Mouse (Mus musculus): Measurements from ENCODE around the gene Syce1l.

The Syce1l gene

DNA sequence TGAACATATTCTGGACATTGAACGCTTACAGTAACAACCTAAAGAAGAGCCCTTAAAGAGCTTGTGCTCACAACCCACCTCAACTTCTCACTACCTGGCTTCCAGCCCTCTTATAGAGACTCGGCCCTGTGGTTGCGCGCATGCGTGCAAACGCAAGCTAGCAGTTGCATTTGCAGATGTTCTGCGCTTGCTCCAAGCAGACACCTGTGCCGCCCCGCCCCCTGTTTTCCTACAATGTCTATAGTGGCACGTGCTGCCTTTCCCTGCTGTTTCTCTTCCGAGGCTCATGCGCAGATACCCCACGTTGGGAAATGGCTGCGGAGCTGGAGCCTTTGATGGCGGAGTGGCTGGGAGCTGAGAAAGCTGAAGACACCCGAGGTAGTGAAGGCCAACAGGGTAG lies at the start of gene Syce1l:
Gene Syce1l, plus strand, starts transcription at position 288 of the 400 bp plus-strand sequence.
- DNase-seq (ENCODE audit: low spot score in 2 of 2), result no peak

DNA sequence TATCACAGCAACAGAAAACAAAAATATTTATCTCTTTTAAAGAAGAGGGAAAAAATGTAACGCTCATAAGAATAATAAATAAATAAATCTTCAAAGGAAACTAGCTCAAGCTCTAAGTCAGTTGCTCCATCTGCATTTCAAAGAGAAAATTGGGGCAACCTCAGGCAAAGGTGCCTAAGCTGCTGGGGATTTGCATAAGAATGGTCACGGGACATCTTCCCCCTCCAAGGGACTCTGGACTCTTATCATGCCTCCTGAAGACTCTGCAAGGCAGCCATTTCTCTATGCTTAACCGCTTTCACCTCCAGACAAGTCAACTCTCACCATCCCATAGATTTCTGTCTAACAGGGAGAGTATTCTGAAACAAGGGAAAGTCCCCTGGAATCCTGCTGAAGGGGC lies 44.6 kb upstream of the Syce1l start:
- DNase-seq (ENCODE audit: low spot score in 2 of 2), result no peak

DNA sequence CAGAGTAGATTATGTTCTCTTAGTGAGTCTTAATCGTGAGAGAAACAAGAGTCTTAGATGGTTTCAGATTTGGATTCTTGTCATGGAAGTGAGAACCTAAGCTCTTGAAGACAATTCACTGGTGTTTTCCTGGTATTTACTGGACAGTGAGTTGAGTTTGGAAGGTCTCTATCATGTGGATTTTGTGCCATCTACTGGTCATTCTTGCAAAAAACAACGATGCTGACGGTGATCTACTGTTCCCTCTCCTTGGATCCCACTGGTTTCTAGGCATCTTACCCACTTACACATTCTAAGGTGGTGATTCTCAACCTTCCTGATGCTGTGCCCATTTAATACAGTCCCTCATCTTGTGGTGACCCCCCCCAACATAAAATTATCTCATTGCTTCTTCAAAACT lies 10.4 kb upstream of the Syce1l start:
- DNase-seq (ENCODE audit: low spot score in 2 of 2), result peak in 1 of 2 experiments; percentile 75

DNA sequence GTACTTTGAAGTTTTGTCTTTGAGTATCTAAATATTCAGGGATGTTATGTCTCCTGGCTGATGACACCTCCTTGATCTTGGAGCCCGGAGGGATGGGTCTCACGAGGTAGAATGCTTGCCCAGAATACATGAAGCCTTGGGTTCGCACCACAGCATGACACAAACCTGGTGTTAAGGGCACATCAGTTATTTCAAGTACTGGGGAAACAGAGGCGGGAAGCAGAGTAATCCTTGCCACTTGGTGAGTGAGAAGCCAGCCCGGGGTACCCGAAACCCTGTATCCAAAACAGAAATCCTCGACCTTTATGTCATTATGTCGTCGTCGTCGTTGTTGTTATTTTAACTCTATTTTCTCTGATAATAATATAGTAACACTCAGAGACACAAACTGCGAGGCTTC lies 8.9 kb upstream of the Syce1l start:
- no peak for DNase-seq (ENCODE audit: low spot score in 2 of 2)

DNA sequence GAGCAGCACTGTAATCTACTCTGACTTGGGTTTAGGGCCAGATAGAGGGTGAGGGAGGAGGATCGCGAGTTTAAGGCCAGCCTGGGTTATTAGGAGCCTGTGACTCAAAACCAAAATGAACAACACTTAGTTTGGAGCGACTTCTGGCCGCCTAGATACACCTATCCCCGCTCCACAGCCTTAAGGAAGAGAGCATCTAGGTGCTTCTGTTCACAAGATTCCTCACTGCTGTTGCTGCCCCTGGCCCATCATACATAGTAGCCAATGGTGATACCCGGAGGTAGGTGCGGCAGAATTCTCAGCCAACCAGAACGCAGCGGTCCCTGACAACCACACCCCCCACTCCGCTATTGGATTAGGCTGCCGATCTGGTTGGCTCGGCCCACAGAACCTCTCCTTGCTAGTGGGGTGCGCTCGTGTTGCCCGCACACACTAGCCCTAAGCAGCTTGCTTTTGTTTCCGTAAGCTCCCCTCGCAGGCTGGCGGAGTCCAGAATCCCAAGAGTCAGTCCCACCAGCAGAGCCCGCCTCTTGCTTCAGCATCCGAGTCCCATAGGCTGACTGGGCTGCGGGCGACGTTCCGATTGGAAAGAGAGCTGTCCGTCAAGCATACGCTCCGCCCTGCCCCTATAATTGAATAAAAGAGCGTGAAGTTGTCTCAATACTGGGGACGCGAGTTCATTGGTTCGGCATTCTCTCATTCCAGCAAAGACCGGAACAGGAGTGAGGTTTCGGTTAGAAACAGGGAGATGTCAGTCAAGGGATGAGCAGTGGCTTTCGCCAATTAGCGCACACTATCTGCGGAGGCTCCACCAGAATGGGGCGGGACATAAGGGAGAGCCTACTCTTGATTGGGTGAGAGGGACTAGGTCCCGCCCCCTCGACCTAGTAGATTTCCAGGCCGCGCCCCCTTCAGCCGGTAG lies 8.1 kb upstream of the Syce1l start, which contains the start of gene Mon1b:
Gene Mon1b, plus strand, starts transcription at position 918 of the 922 bp plus-strand sequence.
- peak; percentile 98 to 99 for DNase-seq (ENCODE audit: low spot score in 2 of 2)

DNA sequence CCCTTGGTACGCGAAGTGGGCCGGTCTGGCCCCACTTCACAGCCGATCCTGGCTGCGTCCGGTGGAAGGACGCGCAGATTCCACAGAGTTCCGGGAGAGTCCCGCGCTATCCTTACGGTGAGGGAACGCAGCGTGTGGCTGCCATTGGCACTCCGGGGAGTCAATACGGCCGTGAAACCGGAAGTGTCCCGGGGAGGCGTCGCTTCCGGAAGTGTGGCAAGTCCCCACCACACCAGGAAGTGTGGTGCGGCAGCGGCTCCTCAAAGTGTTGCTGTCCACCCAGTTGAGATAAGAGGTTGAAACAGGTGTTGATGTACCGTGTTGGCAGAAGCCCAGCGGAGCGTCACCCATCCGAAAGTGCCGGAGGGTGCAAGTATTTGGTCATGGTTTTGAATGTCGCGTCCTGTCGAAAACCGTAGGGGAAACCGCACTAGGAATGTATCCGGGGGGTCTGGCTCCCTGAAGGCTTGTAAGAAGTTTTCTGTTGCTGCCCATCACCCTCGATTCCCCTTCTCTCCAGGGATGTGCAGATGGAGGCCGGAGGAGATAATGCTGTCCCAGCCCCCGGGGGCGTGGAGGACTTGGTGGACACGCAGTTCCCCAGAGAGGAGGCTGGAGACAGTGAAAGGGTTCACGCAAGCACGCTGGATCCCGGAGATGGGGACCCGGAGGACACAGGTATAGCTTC lies 7.3 kb upstream of the Syce1l start:
- no peak for DNase-seq (ENCODE audit: low spot score in 2 of 2)

DNA sequence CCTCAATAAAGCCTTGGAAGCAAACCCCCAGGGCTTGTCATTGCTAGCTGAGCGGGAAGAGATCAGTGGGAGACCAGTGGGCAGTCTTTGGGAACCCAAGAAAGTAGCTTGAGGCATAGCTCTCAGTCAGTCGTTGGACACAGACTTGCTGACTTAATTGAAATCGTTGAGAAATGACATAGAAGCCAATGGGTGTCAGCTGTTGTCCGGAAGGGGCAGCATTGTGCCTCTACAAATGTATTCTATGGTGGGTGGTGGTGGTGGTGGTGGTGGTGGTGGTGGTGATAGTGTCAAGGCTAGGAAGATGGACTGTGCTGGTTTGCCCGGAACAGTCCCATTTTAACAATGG lies 6.8 kb upstream of the Syce1l start:
- DNase-seq (ENCODE audit: low spot score in 2 of 2), result no peak

DNA sequence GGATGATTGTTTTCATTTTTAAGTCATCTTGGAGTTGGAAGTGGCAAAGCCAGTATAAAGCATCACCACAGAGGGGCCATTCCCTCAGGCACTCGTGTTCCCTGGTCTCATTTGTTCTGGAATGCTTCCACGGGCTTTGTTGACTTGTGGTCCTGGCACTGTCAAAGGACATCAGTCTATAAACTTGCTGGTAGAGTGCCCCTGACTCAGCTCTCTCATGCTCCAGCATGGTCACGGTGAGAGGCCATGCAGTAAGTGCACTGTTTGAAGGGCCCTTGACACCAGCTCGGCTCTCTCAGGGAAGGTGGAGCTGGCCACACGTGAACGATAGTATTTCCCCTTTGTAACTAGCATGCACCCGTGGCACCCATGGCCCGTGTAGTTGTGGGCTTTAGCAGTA lies 2.7 kb upstream of the Syce1l start:
- no peak for DNase-seq (ENCODE audit: low spot score in 2 of 2)

DNA sequence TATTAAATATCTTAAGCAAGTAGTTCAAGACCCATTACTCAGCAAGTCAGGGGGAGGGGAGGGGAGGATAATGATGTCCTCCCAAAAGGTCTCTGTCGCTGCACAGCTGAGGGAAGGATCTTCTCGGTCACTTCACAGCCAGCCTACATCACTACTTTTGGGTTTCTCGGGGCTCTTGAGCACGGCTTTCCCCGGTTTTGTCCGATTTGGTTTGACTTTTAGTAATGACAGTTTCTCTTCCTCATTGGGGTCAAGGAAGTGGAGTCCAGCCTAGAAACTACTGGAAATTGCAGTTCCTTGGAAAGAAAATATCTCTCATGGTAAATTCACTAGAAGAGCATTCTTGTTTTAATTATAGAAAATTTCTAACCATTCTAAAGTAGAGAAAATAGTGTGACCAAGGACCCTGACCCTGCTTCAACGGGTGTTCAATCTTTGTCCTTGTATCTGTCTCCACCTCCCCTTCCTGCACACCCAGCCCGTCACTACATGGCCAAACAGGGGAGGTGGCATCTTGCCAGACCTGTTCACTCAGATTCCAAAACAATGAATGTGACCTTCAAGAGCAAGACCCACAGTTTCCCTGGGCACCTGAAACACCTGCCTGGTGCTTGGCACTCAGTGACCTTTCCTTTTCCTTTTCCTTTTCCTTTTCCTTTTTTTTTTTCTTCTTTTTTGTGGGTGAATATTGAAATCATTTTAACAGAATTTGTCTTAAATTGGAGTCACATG lies 632 bp downstream of the Syce1l start:
- no peak for DNase-seq (ENCODE audit: low spot score in 2 of 2)

DNA sequence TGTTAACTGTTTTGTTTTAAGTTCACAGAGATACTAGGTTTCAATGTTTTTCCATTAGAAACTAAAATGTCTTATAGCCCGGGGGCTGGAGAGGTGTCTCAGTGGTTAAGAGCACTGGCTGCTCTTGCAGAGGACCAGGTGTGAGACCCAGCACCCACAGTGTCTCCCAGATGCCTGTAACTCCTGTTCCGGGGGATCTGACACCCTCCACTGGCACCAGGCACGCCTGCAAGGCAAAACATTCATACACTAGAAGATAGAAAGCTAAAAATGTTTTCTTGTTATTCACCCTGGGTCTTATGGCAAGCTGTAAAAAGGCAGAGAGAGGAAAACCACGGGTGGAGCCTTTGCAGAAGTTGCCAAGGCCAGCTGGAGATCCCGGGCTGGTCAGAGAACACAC lies 2.2 kb downstream of the Syce1l start:
- DNase-seq (ENCODE audit: low spot score in 2 of 2), result no peak

DNA sequence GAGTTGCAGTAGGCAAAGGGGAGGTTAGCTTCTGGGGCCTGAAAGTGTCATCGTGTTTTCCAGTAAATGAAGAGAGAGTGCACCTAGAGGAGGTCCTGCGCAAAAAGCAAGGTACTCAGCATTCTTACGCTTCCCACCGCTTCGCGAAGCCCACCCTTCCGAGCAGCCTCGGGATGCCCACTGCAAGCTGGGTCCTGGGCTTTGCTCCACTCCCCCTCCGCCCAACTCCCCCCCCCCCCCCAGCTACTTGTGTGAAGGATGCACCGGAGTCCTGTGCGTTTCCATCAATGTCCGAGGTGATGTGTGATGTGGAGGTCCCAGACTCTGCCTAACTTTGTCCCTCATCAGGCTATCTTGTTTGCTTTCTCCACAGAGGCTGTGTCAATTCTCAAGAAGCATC lies 9.4 kb downstream of the Syce1l start:
- DNase-seq (ENCODE audit: low spot score in 2 of 2), result no peak

DNA sequence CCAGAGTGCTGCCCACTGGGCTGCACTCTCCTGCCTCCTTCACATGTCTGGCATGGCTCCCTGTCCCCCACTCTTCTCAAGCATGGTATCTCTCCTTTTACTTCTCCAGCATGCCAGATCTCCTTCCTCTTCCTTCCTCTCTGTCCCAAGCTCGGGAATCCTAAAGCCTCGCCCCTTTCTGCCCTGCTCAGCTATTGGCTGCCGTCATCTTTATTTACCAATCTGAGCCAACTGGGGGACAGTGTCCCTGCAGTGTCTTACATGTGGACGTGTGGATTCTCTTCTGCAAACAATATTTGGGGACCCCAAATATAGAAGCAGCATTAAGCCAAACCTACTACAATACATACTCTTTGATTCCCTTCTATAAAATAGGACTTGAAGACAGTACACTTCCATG lies 10.1 kb downstream of the Syce1l start:
- no peak for DNase-seq (ENCODE audit: low spot score in 2 of 2)

DNA sequence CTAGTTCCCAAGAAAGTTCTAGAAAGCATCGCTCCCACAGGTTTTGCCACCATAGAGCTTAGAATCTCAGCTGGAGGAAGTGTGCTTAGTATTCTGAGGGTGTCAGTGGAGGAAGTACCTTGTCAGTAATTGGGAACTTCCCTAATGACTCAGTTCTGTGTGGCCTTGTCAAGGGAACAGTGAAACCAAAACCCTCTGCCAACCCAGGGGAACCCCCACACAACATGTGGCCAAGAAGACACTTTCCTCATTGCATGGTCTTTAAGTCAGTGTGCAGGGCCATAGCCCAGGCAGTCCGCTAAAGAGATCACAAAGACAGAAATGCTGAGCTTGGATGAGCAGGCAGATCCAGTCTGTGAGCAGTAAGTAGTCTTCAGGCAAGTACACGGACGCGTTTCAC lies 13.1 kb downstream of the Syce1l start:
- no peak for DNase-seq (ENCODE audit: low spot score in 2 of 2)

DNA sequence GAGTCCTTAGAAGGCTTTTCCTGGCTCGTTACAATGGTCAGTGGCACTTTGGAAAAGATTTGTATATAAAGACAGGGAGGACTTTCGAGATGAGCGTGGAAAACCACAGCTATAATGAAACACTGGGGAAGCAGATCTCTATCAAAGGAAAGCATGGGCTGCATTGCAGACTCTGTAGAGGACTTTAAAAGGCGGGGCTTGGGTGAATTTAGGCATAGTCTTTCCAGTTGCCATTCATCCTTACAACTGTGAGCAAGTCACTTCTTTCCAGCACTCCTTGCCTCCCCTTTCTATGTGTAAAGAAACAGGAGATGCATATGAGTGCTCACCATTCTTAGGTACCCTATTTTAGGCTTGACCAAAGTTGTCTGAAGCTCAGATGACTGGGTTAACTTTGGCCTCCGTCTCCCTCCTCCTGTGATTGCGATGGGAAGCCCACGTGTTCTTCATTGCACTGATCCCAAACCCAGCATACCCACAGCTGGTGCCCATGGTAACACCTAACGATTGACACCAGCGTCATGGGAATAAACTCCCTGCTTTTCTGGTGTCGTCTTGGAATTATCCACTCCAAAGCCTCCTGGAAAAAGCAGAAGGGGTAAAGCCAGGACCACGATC lies 13.8 kb downstream of the Syce1l start:
- no peak for DNase-seq (ENCODE audit: low spot score in 2 of 2)

DNA sequence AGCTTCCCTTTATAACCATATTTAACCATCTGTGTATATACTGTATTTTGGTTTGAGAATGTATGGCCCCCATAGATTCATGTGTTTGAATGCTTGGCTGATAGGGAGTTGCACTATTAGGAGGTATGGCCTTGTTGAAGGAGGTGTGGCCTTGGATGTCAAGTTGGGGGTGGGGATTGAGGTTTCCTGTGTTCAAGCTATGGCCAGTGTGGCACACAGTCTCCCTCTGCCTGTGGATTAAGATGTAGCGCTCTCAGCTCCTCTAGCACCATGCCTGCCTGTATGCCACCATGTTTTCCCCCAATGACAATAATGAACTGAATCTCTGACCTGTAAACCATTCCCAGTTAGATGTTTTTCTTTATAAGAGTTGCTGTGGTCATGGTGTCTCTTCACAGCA lies 17.1 kb downstream of the Syce1l start:
- DNase-seq (ENCODE audit: low spot score in 2 of 2), result no peak

DNA sequence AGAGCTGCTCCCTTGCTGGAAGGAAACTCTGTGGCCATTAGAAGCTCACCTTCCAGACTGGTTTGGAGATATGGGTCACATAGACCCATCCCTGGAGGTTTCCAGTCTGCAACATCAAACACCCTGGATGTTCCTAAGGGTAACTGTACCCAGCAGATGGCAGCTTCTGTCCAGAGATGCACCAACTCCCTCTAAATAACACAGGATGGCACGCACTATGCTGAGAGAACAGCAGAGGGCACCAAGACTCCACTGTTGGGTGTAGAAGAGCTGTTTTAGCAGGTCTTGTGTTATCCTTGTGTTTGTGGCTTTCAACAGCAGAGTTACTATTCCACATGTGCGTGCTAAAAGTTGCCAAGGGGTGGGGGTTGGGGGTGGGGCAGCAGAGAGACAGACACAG lies 21.5 kb downstream of the Syce1l start:
- DNase-seq (ENCODE audit: low spot score in 2 of 2), result peak; percentile 55 to 95

DNA sequence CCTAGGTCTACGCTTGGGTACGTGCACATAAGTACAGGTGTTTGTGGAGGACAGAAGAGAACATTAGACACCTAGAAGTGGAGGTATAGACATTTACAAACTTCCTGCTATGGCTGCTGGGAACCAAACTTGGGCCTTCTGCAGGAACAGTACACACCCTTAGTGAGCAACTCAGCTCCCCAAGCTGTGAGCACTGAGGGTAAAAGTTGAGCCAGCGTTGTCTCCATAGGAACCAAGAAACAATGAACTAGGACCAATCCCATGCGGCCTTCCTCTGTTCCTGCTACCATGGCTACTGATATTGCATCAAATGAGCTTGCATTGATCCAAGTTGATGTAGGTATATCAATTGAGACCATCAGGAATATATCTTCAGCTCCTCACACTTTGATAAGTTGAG lies 22.0 kb downstream of the Syce1l start:
- DNase-seq (ENCODE audit: low spot score in 2 of 2), result no peak

DNA sequence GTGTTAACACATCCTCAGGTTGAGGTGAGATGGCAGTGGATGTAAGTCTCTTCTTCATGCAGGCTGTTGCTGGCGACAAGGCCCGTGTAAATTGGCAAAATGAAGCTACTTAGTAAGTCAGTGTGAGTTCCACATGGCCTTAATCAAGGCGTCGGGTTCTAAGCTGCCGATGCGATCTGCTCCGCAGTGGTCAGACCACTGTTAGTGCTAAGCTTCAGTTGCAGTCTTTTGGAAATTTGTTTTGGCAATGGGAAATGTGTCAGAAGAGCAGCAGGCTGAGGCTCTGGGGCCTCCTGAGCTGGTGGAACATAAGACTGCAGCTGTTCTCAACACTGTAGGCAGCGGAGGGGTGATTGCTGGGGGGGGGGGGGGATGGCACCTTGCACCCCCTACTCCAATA lies 22.9 kb downstream of the Syce1l start:
- DNase-seq (ENCODE audit: low spot score in 2 of 2), result no peak

DNA sequence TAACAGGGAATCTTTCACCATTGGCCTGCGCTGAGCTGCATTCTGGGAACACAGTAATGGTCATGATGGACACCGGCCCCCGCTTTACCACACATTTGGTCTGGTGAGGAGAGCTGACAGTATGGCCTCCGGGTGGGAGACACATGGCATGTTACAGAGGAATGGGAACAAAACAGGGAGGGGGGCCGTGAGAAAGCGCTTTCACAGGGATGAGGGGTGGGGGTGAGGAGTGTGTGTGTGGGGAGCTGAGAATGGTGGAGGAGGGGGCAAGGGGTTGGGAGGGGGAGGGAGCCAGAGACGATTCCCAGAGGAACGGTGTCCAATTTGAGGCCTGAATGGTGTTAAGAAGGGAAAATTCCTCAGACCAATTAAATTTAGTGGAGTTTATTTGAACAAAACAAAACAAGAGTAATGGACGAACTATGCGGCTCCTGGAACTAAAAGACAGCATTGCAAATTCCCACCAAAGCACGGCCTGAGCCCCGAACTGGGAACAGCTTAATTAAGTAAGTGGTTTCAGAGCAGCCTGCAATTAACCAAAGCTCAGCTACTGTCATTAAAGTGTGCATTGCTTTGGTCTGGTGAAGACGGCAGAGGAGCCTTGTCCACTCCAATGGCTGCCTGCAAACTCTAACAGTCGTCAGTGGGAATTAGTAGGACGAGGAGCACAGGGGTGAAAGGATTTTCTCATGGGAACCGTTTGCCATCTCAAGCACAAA lies 23.9 kb downstream of the Syce1l start:
- no peak for DNase-seq (ENCODE audit: low spot score in 2 of 2)

DNA sequence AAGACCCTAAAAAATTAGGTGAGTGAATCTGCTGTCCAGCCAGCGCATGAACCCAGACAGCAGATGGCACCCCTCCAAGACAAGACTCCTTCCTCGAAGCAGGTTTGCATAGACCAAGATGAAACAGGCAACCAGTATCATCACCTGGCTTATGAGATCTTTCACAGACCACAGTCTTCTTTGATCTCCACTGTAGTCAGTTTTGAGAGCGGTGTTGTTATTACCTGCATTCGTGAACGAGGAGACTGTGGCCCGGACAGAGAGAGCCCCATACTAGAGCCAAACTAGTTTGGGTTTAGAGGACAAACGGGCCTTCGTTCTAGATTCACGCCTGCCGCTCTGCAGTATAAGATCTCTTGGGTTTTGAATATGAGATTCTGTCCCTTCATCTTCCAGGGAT lies 26.9 kb downstream of the Syce1l start:
- DNase-seq (ENCODE audit: low spot score in 2 of 2), result no peak

DNA sequence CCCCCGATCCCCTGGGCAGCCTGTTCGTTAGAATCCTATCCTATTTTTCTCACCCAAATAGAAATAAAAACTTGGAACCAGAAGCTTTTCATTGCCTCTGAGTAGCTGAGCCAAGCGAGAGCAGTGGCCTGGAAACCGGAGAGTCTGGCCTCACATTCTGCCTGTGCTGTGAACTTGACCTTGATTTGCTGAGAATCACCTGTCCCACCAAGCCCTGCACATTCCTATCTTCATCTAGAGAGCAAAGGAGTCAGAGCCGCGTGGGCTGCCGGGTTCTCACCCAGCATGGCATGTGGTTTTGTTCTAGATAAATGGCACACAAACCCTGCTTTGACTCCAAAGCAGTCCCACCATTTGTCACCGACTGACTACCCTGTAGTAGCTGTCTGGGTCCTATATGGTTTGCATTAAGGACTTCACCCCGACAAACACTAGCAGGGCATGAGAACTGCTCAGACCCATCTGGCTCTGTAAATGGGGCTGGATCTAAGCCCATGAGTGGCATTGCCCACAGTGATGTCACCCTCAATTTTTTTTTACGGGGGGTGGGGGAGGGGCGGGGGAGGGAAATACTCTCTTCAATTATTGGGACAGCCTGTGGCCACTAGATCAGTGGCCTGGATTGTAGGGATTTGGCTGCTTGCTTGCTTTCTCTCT lies 29.7 kb downstream of the Syce1l start:
- DNase-seq (ENCODE audit: low spot score in 2 of 2), result no peak
